Mouse (Mus musculus) splenic B cell, adult 2 months (primary cell): ENCODE measurements around the gene Atp6v1a.

Experiments
- DNase-seq: peaks from one replicate; pipeline ENCODE4 v3.0.0-alpha.2; 2011; ENCODE audit warnings: low read depth, low spot score
- H3K27me3 ChIP-seq: 2 replicates; pipeline ENCODE4 v1.6.1; 2012; ENCODE audit warnings: mild to moderate bottlenecking, low read length, moderate library complexity, mixed read lengths; ENCODE audit not compliant: control insufficient read depth, poor library complexity, insufficient read depth, severe bottlenecking
- H3K36me3 ChIP-seq: 2 replicates; pipeline ENCODE4 v1.6.1; 2012; ENCODE audit warnings: mild to moderate bottlenecking, low read length, moderate library complexity, mixed read lengths; ENCODE audit not compliant: control insufficient read depth, poor library complexity, insufficient read depth, severe bottlenecking

Gene Atp6v1a

GRCm38 (mm10) chr16:44139536-44140185 is at the start of gene Atp6v1a, which contains the start of gene Naa50:
Gene Atp6v1a (minus strand): TSS chr16:44139705.
Gene Naa50 (plus strand): TSS chr16:44139830.
- H3K36me3 ChIP-seq: no peaks in the 10 kb centered on the region
- no peaks in the 10 kb centered on the region for H3K27me3 ChIP-seq
- DNase-seq: peak; percentile 95

GRCm38 (mm10) chr16:44188766-44189165 is 49.3 kb upstream of the Atp6v1a start:
- Histone ChIP-seq H3K27me3 (no peaks in the 10 kb centered on the region), H3K36me3 (no peaks in the 10 kb centered on the region; the same call in 1 of the 2 replicates)
- peak; percentile 24 for DNase-seq

GRCm38 (mm10) chr16:44187172-44187571 is 47.7 kb upstream of the Atp6v1a start:
- Histone ChIP-seq H3K27me3 (no peaks in the 10 kb centered on the region), H3K36me3 (no peaks in the 10 kb centered on the region; the same call in 1 of the 2 replicates)
- DNase-seq: no peak

GRCm38 (mm10) chr16:44184769-44185168 is 45.3 kb upstream of the Atp6v1a start:
- H3K36me3 ChIP-seq: no peaks in the 10 kb centered on the region
- H3K27me3 ChIP-seq: no peaks in the 10 kb centered on the region
- no peak for DNase-seq

GRCm38 (mm10) chr16:44182597-44182996 is 43.1 kb upstream of the Atp6v1a start:
- DNase-seq: no peak
- Histone ChIP-seq H3K36me3 (no peaks in the 10 kb centered on the region; the same call in 1 of the 2 replicates), H3K27me3 (no peaks in the 10 kb centered on the region)

GRCm38 (mm10) chr16:44178555-44178954 is 39.0 kb upstream of the Atp6v1a start:
- Histone ChIP-seq H3K27me3 (no peaks in the 10 kb centered on the region), H3K36me3 (no peaks in the 10 kb centered on the region; the same call in 1 of the 2 replicates)
- no peak for DNase-seq

GRCm38 (mm10) chr16:44176511-44176910 is 37.0 kb upstream of the Atp6v1a start:
- DNase-seq: no peak
- no peaks in the 10 kb centered on the region; the same call in 1 of the 2 replicates for H3K36me3 ChIP-seq
- no peaks in the 10 kb centered on the region for H3K27me3 ChIP-seq

GRCm38 (mm10) chr16:44175001-44175400 is 35.5 kb upstream of the Atp6v1a start:
- Histone ChIP-seq H3K36me3 (no peaks in the 10 kb centered on the region; the same call in 1 of the 2 replicates), H3K27me3 (no peaks in the 10 kb centered on the region)
- DNase-seq: no peak

GRCm38 (mm10) chr16:44173966-44174530 is 34.5 kb upstream of the Atp6v1a start:
- no peaks in the 10 kb centered on the region; the same call in 1 of the 2 replicates for H3K36me3 ChIP-seq
- DNase-seq: no peak
- no peaks in the 10 kb centered on the region for H3K27me3 ChIP-seq

GRCm38 (mm10) chr16:44173155-44173941 is 33.8 kb upstream of the Atp6v1a start, which contains the start of gene Usf3:
Gene Usf3 (plus strand): TSS chr16:44173246.
- H3K27me3 ChIP-seq: no peaks in the 10 kb centered on the region
- peak; percentile 61 for DNase-seq
- H3K36me3 ChIP-seq: no peaks in the 10 kb centered on the region; the same call in 1 of the 2 replicates

GRCm38 (mm10) chr16:44172297-44173154 is 33.0 kb upstream of the Atp6v1a start:
- Histone ChIP-seq H3K36me3 (no peaks in the 10 kb centered on the region), H3K27me3 (no peaks in the 10 kb centered on the region)

GRCm38 (mm10) chr16:44168990-44169389 is 29.5 kb upstream of the Atp6v1a start:
- Histone ChIP-seq H3K36me3 (no peaks in the 10 kb centered on the region), H3K27me3 (no peaks in the 10 kb centered on the region)
- no peak for DNase-seq

More at GRCm38 (mm10) chr16:44172297-44173154, 33.0 kb upstream of the Atp6v1a start:
- peak; percentile 98 for DNase-seq

GRCm38 (mm10) chr16:44165182-44165581 is 25.7 kb upstream of the Atp6v1a start:
- DNase-seq: no peak
- no peaks in the 10 kb centered on the region for H3K27me3 ChIP-seq
- H3K36me3 ChIP-seq: no peaks in the 10 kb centered on the region

GRCm38 (mm10) chr16:44163831-44164230 is 24.3 kb upstream of the Atp6v1a start:
- Histone ChIP-seq H3K36me3 (peaks cover 3% of the 10 kb centered on the region; the same call in 1 of the 2 replicates), H3K27me3 (no peaks in the 10 kb centered on the region)
- DNase-seq: no peak
